Mouse (Mus musculus) intestine, embryonic 14.5 days (tissue): ENCODE results near the gene Mup4. TPM values are rescaled to one million over a fixed set of nuclear protein-coding genes. Genes with fewer than 3 reads are reported as not detected.

Experiments
- ATAC-seq: fragments of 200-750 bp; cut with Nextera tagmentation; replicated peaks from 2 replicates; pipeline ENCODE4 v1.8.0; 2017; ENCODE audit warnings: low read depth, moderate number of reproducible peaks, moderate TSS enrichment, moderate library complexity; ENCODE audit not compliant: low FRiP score, low TSS enrichment
- DNase-seq: peaks from one replicate; pipeline ENCODE4 v3.0.0-alpha.2; 2018; ENCODE audit warnings: low spot score
- H3K27ac ChIP-seq: fragments of 300-500 bp; sonication (generic); 2 replicates; pipeline ENCODE4 v1.5.1; 2014; ENCODE audit warnings: low read depth, mild to moderate bottlenecking, control low read depth
- H3K27me3 ChIP-seq: fragments of 300-500 bp; sonication (generic); replicated peaks from 2 replicates; pipeline ENCODE4 v1.6.1; 2014; ENCODE audit warnings: low read length, control low read depth; ENCODE audit not compliant: control insufficient read depth, insufficient read depth
- H3K36me3 ChIP-seq: fragments of 300-500 bp; sonication (generic); 2 replicates; pipeline ENCODE4 v1.6.1; 2014; ENCODE audit warnings: low read length, control low read depth; ENCODE audit not compliant: control insufficient read depth, insufficient read depth
- H3K4me1 ChIP-seq: fragments of 300-500 bp; sonication (generic); replicated peaks from 2 replicates; pipeline ENCODE4 v1.6.1; 2014; ENCODE audit warnings: low read length, control low read depth, mixed read lengths; ENCODE audit not compliant: control insufficient read depth, insufficient read depth
- H3K4me2 ChIP-seq: fragments of 300-500 bp; sonication (generic); 2 replicates; pipeline ENCODE4 v1.6.1; 2014; ENCODE audit warnings: low read length
- H3K4me3 ChIP-seq: fragments of 300-500 bp; sonication (generic); 2 replicates; pipeline ENCODE4 v1.5.1; 2014; ENCODE audit warnings: low read depth, low read length, control low read depth, mixed read lengths
- H3K9ac ChIP-seq: fragments of 300-500 bp; sonication (generic); 2 replicates; pipeline ENCODE4 v1.6.1; 2014; ENCODE audit warnings: mild to moderate bottlenecking, low read length
- H3K9me3 ChIP-seq: fragments of 300-500 bp; sonication (generic); 2 replicates; pipeline ENCODE4 v1.6.1; 2016; ENCODE audit warnings: low read length, control low read depth; ENCODE audit not compliant: control insufficient read depth
- WGBS: fragments of 180-500 bp; shearing (Covaris S2); extraction: QIAGEN DNeasy Blood & Tissue Kit; methylation state at CpG from one replicate; pipeline ENCODE4 v1.1.7; 2014; 5-methylcytosine and 5-hydroxymethylcytosine counted together
- polyA plus RNA-seq: library from polyadenylated mRNA; unstranded; fragments of >200 nt; fragmentation: Nextera tagmentation; extraction: Ambion mirVana; gene quantifications from 2 replicates; pipeline ENCODE4 v1.2.1, GENCODE M21; 2014

Gene Mup4
- polyA plus RNA-seq, 1 experiment from 2014 or later, result not detected

GRCm38 (mm10) chr4:59917966-59918365 lies 42.5 kb downstream of the Mup4 start:
- no peak overlapping the region for H3K4me3 ChIP-seq
- H3K9ac ChIP-seq, result no peak overlapping the region
- peaks cover 16% of the 10 kb centered on the region for H3K27me3 ChIP-seq
- no peaks in the 10 kb centered on the region for H3K9me3 ChIP-seq
- no peak overlapping the region for H3K27ac ChIP-seq
- H3K36me3 ChIP-seq, result no peaks in the 10 kb centered on the region
- DNase-seq, result no peak
- no peak for ATAC-seq
- 92% methylated on average over 3 of the region's 3 CpGs for WGBS
- H3K4me1 ChIP-seq, result no peaks in the 10 kb centered on the region
- H3K4me2 ChIP-seq, result no peak overlapping the region

DNA sequence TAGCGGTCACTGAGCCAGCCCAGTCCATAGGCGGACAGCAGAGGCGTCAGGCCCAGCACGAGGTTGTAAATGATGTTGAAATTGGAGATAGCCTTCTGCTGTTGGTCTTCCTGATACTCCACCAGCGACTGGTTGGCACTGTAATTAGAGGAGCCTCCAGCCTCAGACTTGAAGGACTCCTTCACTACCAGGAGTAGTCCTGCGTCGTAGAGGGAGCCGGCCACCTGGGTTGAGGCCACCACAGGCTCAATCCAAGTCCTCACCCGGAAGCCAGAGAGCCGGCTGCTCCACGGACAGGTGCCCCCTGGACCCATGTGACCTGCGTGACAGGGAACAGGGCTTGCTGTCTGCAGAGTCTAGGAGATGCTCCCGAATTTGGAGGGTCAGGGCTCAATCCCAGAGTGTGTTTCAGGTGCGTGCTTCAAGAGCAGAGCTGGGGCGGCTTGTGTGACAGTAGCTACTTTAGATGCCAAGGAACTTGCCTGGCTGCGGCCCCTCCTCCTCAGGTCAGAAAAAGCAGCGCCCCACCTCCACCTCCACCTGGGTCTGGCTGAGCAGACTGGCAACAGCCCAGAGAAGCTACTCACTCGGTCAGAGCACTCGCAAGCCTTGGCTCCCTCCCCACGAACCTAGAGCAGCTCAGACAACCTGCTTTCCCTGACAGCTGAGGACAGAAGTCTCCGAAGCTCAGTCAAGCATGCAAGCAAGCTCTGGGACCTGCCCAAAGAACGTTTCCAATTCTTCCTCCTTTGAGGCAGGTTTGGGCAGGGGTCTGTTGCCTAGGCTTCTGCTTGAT lies 45.7 kb downstream of the Mup4 start, which contains the start of gene Slc46a2:
TSS of gene Slc46a2 (minus strand) at position 449 of the 796 bp plus-strand sequence.
- Histone ChIP-seq H3K4me1 (no peaks in the 10 kb centered on the region), H3K27ac (no peak within 1 kb of the TSS), H3K27me3 (peaks cover 16% of the 10 kb centered on the region), H3K9me3 (no peaks in the 10 kb centered on the region), H3K4me3 (no peak within 1 kb of the TSS), H3K4me2 (peak within 1 kb of the TSS; percentile 13; the same call in 1 of the 2 replicates), H3K36me3 (no peaks in the 10 kb centered on the region), H3K9ac (no peak within 1 kb of the TSS)
- WGBS, result 14% methylated on average over 22 of the region's 22 CpGs
- no peak for DNase-seq
- peak; percentile 32; the same call in 1 of the 2 replicates for ATAC-seq

DNA sequence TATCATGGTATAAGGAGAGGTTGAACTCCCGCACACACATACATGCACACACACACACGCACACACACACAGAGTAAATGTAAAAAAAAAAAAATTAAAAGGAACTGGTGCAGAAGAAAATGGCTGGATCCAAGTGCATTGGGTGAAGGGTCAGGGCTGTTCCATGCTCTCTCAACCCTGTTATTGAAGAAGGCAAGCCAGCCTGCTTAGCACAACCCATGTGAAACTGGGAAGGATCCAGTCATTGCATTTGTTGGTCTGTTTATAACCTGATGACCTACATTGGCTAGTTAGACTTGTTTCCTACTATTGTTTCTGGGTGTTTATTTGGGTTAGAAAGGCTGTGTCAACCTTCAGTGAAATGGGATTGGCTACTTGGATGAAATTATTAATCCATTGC lies 51.7 kb downstream of the Mup4 start:
- H3K36me3 ChIP-seq, result no peaks in the 10 kb centered on the region
- H3K27ac ChIP-seq, result no peak overlapping the region
- no peak overlapping the region for H3K4me2 ChIP-seq
- peaks cover under 1% of the 10 kb centered on the region; the same call in 1 of the 2 replicates for H3K27me3 ChIP-seq
- DNase-seq, result no peak
- H3K9ac ChIP-seq, result no peak overlapping the region
- H3K9me3 ChIP-seq, result no peaks in the 10 kb centered on the region
- H3K4me3 ChIP-seq, result no peak overlapping the region
- no peaks in the 10 kb centered on the region for H3K4me1 ChIP-seq
- no peak for ATAC-seq
- WGBS, result 87% methylated on average over 2 of the region's 2 CpGs

- Histone ChIP-seq H3K4me2 (no peak overlapping the region), H3K9ac (no peak overlapping the region), H3K36me3 (no peaks in the 10 kb centered on the region), H3K9me3 (no peaks in the 10 kb centered on the region), H3K27me3 (no peaks in the 10 kb centered on the region), H3K27ac (no peak overlapping the region), H3K4me3 (no peak overlapping the region), H3K4me1 (no peaks in the 10 kb centered on the region)
- WGBS, result 58% methylated on average over 10 of the region's 10 CpGs
- ATAC-seq (no peak), DNase-seq (no peak)
These were observed 52.8 kb downstream of the Mup4 start for GRCm38 (mm10) chr4:59907657-59908230.

DNA sequence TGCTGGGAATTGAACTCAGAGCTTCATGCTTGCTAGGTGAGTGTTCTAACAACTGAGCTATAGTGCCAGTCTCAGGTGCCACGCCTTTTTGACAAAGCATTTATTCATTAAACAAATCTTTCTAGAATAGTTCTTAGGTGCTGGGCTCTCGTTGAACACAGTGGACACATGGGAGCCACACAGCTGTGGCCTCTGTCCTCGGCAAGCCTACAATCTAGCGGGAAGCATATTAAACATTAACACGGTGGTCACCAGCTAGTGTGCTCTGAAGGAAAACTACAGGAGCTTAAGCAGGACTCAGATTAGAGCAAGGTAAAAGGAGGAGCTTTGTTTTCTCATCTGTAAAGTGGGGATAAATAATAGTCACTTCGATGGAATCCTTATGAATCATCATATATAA lies 53.4 kb downstream of the Mup4 start:
- no peak overlapping the region for H3K9ac ChIP-seq
- no peak overlapping the region for H3K4me2 ChIP-seq
- WGBS, result 68% methylated on average over 6 of the region's 6 CpGs
- no peaks in the 10 kb centered on the region for H3K9me3 ChIP-seq
- DNase-seq, result no peak
- no peak overlapping the region for H3K27ac ChIP-seq
- H3K36me3 ChIP-seq, result no peaks in the 10 kb centered on the region
- no peaks in the 10 kb centered on the region for H3K27me3 ChIP-seq
- ATAC-seq, result no peak
- no peaks in the 10 kb centered on the region for H3K4me1 ChIP-seq
- no peak overlapping the region for H3K4me3 ChIP-seq

Other genes with a start within 250 kb of the Mup4 start
- gene Inip, start 159.1 kb downstream of the Mup4 start, polyA plus RNA-seq, result 55.1 and 56.1 TPM in 2 replicates
- gene Snx30, start 154.9 kb downstream of the Mup4 start, polyA plus RNA-seq, result 6.0 and 6.8 TPM in 2 replicates
- 0.05 and 0.09 TPM in 2 replicates for gene Slc46a2, start 45.7 kb downstream of the Mup4 start, polyA plus RNA-seq
- not detected in 2 replicates for gene Mup6, start 3.6 kb upstream of the Mup4 start, polyA plus RNA-seq
- gene Mup7, start 109.8 kb upstream of the Mup4 start, polyA plus RNA-seq, result not detected in 2 replicates
- gene Mup2, start 193.6 kb upstream of the Mup4 start, polyA plus RNA-seq, result not detected in 2 replicates